Mouse (Mus musculus) layer of hippocampus, postnatal 10 days (tissue): Measurements from ENCODE around the gene Hoxa13. TPM values are rescaled to one million over a fixed set of nuclear protein-coding genes. Genes with fewer than 3 reads are reported as not detected.

Source experiments
- DNase-seq, 2 experiments: peaks; one replicate each; pipeline ENCODE4 v3.0.0; 2021; ENCODE audit warnings: low spot score in 2 of 2
- total RNA-seq, 2 experiments: library from RNA; stranded (reverse); gene quantifications; 2 replicates each; pipeline ENCODE4 v1.2.3; 2021

Gene Hoxa13
- total RNA-seq, 2 experiments from 2014 or later: not detected

- no peak for DNase-seq
Observed at GRCm38 (mm10) chr6:52252016-52252774, 8.5 kb downstream of the Hoxa13 start.

GRCm38 (mm10) chr6:52251177-52251879 is 9.4 kb downstream of the Hoxa13 start:
- DNase-seq: no peak

GRCm38 (mm10) chr6:52249826-52250225 is 10.9 kb downstream of the Hoxa13 start:
- no peak for DNase-seq

- DNase-seq: no peak
Observed at GRCm38 (mm10) chr6:52249415-52249738, 11.3 kb downstream of the Hoxa13 start.

GRCm38 (mm10) chr6:52248638-52249414 is 11.9 kb downstream of the Hoxa13 start:
- DNase-seq: no peak

GRCm38 (mm10) chr6:52247766-52248637 is 12.7 kb downstream of the Hoxa13 start:
- no peak for DNase-seq

GRCm38 (mm10) chr6:52246916-52247315 is 13.8 kb downstream of the Hoxa13 start:
- DNase-seq: no peak

- DNase-seq: no peak
Observed at GRCm38 (mm10) chr6:52246403-52246803, 14.3 kb downstream of the Hoxa13 start.

GRCm38 (mm10) chr6:52245757-52246142 is 14.9 kb downstream of the Hoxa13 start, which contains the start of gene Hoxa11:
TSS of gene Hoxa11 (minus strand) at chr6:52245810.
- DNase-seq: no peak

- no peak for DNase-seq
Observed at GRCm38 (mm10) chr6:52245040-52245756, 15.5 kb downstream of the Hoxa13 start.

GRCm38 (mm10) chr6:52244471-52245039 is 16.1 kb downstream of the Hoxa13 start:
- no peak for DNase-seq

- DNase-seq: no peak
Observed at GRCm38 (mm10) chr6:52243681-52244121, 17.0 kb downstream of the Hoxa13 start.

GRCm38 (mm10) chr6:52242801-52243332 is 17.8 kb downstream of the Hoxa13 start:
- DNase-seq: no peak

- DNase-seq: no peak
Observed at GRCm38 (mm10) chr6:52241001-52241621, 19.6 kb downstream of the Hoxa13 start.

GRCm38 (mm10) chr6:52240389-52241000 is 20.2 kb downstream of the Hoxa13 start, which contains the start of gene Hoxa10:
TSS of gene Hoxa10 (minus strand) at chr6:52240854.
- peak; percentile 70 to 71 for DNase-seq

- DNase-seq: no peak
Observed at GRCm38 (mm10) chr6:52239625-52240388, 20.9 kb downstream of the Hoxa13 start.

- DNase-seq: no peak
Observed at GRCm38 (mm10) chr6:52238976-52239375, 21.7 kb downstream of the Hoxa13 start.

GRCm38 (mm10) chr6:52238155-52238545 is 22.5 kb downstream of the Hoxa13 start:
- no peak for DNase-seq
